Mouse (Mus musculus) heart, embryonic 16.5 days (tissue): ENCODE results near the gene Timm8a2. TPM values are rescaled to one million over a fixed set of nuclear protein-coding genes. Genes with fewer than 3 reads are reported as not detected.

Experiments used
- ATAC-seq: fragments of 200-750 bp; cut with Nextera tagmentation; replicated peaks from 2 replicates; pipeline ENCODE4 v1.8.0; 2017; ENCODE audit warnings: moderate number of reproducible peaks; ENCODE audit not compliant: insufficient read depth, low FRiP score; ENCODE audit errors: extremely low read depth
- H3K27ac ChIP-seq: fragments of 300-500 bp; sonication (generic); 2 replicates; pipeline ENCODE4 v1.5.1; 2014; ENCODE audit warnings: mild to moderate bottlenecking, low read length, control low read depth, moderate library complexity
- H3K27me3 ChIP-seq: fragments of 300-500 bp; sonication (generic); 2 replicates; pipeline ENCODE4 v1.6.1; 2014; ENCODE audit warnings: low read length, mixed read lengths; ENCODE audit not compliant: control insufficient read depth, insufficient read depth
- H3K36me3 ChIP-seq: fragments of 300-500 bp; sonication (generic); 2 replicates; pipeline ENCODE4 v1.6.1; 2014; ENCODE audit not compliant: control insufficient read depth, insufficient read depth
- H3K4me1 ChIP-seq: fragments of 300-500 bp; sonication (generic); 2 replicates; pipeline ENCODE4 v1.6.1; 2014; ENCODE audit warnings: low read length, mixed read lengths; ENCODE audit not compliant: control insufficient read depth, insufficient read depth
- H3K4me2 ChIP-seq: fragments of 300-500 bp; sonication (generic); 2 replicates; pipeline ENCODE4 v1.6.1; 2014; ENCODE audit warnings: low read depth, mild to moderate bottlenecking, control low read depth, low read length
- H3K4me3 ChIP-seq: fragments of 300-500 bp; sonication (generic); 2 replicates; pipeline ENCODE4 v1.5.1; 2014; ENCODE audit warnings: mild to moderate bottlenecking, control low read depth, low read length
- H3K9ac ChIP-seq: fragments of 300-500 bp; sonication (generic); 2 replicates; pipeline ENCODE4 v1.6.1; 2014; ENCODE audit warnings: low read length, control low read depth
- H3K9me3 ChIP-seq: fragments of 300-500 bp; sonication (generic); replicated peaks from 2 replicates; pipeline ENCODE4 v1.6.1; 2016; ENCODE audit warnings: low read length; ENCODE audit not compliant: control insufficient read depth
- WGBS: fragments of 180-500 bp; shearing (Covaris S2); extraction: QIAGEN DNeasy Blood & Tissue Kit; methylation state at CpG from one replicate; pipeline ENCODE4 v1.1.7; 2014; 5-methylcytosine and 5-hydroxymethylcytosine counted together
- polyA plus RNA-seq: library from polyadenylated mRNA; unstranded; fragments of >200 nt; fragmentation: Nextera tagmentation; extraction: Ambion mirVana; gene quantifications from 2 replicates; pipeline ENCODE4 v1.2.1, GENCODE M21; 2015

Gene Timm8a2
- not detected in 2 replicates for polyA plus RNA-seq

DNA sequence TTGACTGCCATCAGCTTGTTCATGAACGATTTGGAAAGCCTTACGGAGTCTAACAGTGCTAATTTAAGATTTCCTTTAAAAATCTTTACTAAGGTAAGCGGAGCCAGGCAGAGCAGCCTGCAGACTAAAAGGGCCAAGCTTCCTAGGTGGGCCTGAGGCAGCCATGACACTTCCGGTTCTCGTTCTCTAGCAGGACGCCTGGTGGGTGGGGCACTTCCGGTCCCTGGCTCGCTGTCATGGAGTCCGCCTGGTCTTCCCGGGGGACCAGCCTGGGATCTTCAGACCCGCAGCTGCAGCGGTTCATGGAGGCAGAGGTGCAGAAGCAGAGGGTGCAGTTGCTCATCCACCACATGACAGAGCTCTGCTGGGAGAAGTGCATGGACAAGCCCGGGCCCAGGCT is at the start of gene Timm8a2:
TSS of gene Timm8a2 (plus strand) at position 224 of the 400 bp plus-strand sequence.
- no peak within 1 kb of the TSS for H3K9ac ChIP-seq
- no peaks in the 10 kb centered on the region for H3K4me1 ChIP-seq
- H3K27ac ChIP-seq = no peak within 1 kb of the TSS
- no peak for ATAC-seq
- 91% methylated on average over 13 of the region's 13 CpGs for WGBS
- H3K4me3 ChIP-seq = no peak within 1 kb of the TSS
- H3K27me3 ChIP-seq = no peaks in the 10 kb centered on the region
- peaks cover 4% of the 10 kb centered on the region for H3K9me3 ChIP-seq
- H3K36me3 ChIP-seq = no peaks in the 10 kb centered on the region
- no peak within 1 kb of the TSS for H3K4me2 ChIP-seq

DNA sequence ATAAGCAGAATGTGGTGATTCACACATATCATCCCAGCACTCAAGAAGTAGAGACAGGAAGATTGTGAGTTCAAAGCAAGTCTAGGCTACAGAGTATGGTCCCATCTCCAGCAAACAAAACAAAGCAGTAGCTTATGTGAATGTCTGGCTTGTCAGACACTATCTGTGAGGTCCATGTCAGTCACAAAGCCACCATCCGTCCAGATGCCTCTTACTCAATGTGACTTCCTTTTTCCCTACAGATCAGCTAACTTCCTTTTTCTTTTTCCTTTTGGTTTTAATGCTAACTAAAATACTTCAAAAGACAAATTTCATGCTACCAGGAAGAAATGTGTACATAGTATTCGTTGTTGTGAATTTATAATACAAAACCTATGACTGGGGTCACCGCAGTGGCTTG is 49.0 kb upstream of the Timm8a2 start:
- H3K9me3 ChIP-seq = no peaks in the 10 kb centered on the region
- WGBS = 73% methylated on average over 3 of the region's 3 CpGs
- H3K9ac ChIP-seq = no peak overlapping the region
- no peaks in the 10 kb centered on the region for H3K27me3 ChIP-seq
- H3K36me3 ChIP-seq = no peaks in the 10 kb centered on the region
- H3K4me1 ChIP-seq = peaks cover 6% of the 10 kb centered on the region
- no peak overlapping the region for H3K4me2 ChIP-seq
- ATAC-seq = no peak
- no peak overlapping the region for H3K4me3 ChIP-seq
- H3K27ac ChIP-seq = peak overlapping the region; percentile 49; the same call in 1 of the 2 replicates

DNA sequence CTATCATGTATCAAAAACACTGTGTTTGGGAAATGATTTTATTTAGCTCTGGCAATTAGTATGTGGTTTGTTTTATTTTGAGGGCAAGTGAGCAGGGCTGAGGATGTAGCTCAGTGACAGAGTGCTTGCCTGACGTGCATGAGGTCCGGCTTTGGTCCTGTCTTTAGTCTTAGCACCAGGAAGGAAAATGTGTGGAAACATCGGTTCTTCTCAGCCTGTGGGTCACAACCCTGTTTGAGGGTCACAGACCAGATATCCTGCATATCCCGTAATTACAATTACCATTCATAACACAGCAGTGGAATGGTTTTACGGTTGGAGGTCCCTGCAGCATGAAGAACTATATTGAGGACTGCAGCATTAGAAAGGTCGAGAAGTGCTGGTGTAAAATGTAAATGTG is 48.4 kb upstream of the Timm8a2 start:
- Histone ChIP-seq H3K9ac (no peak overlapping the region), H3K9me3 (no peaks in the 10 kb centered on the region), H3K27me3 (no peaks in the 10 kb centered on the region), H3K4me2 (no peak overlapping the region), H3K27ac (peak overlapping the region; percentile 49; the same call in 1 of the 2 replicates), H3K4me1 (peaks cover 6% of the 10 kb centered on the region), H3K36me3 (no peaks in the 10 kb centered on the region), H3K4me3 (no peak overlapping the region)
- WGBS = 74% methylated on average over 6 of the region's 6 CpGs
- peak; percentile 49; the same call in 1 of the 2 replicates for ATAC-seq

DNA sequence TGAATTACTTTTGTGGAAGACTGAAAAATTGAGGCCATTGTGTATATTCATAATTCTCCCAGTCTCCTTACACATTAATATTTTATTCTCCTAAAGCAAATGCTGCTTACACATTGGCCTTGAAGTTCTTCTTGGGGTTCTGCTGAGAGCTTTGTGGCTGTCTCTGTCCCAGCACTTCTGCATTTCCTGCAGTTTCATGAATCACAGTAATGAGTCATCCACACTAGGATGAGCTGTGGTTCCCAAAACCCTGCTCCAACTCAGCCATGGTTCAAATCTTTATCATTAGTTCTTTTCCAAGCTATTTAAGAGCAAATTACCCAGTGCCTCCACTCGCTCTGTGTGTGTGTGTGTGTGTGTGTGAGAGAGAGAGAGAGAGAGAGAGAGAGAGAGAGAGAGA is 47.2 kb upstream of the Timm8a2 start:
- H3K9me3 ChIP-seq = no peaks in the 10 kb centered on the region
- 60% methylated on average over 1 of the region's 1 CpGs for WGBS
- no peak overlapping the region for H3K9ac ChIP-seq
- no peaks in the 10 kb centered on the region for H3K27me3 ChIP-seq
- no peak for ATAC-seq
- peak overlapping the region; percentile 12; the same call in 1 of the 2 replicates for H3K27ac ChIP-seq
- H3K4me3 ChIP-seq = no peak overlapping the region
- no peak overlapping the region for H3K4me2 ChIP-seq
- peaks cover 6% of the 10 kb centered on the region for H3K4me1 ChIP-seq
- no peaks in the 10 kb centered on the region for H3K36me3 ChIP-seq

DNA sequence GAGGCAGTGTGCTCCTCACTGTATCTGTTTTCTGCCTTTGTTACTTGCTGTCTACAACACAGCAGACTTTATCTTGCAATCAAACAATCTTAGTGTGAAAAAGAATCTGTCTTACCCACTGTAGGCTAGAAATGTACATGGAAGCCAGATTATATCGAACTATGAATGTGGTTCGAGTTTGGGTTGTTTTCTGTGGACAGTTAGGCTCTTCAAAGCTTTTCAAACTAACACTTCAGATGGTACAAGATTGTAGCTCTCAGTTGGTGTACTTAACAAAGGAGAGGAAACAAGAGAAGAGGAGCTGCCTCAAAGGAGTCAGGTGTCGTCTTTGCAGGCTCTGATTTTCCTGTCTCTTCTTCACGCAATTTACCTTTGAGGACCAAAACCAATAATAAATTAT is 46.8 kb upstream of the Timm8a2 start:
- no peak overlapping the region for H3K4me3 ChIP-seq
- no peak overlapping the region for H3K4me2 ChIP-seq
- no peak for ATAC-seq
- H3K36me3 ChIP-seq = no peaks in the 10 kb centered on the region
- no peaks in the 10 kb centered on the region for H3K9me3 ChIP-seq
- H3K9ac ChIP-seq = no peak overlapping the region
- H3K27me3 ChIP-seq = no peaks in the 10 kb centered on the region
- H3K27ac ChIP-seq = peak overlapping the region; percentile 12; the same call in 1 of the 2 replicates
- H3K4me1 ChIP-seq = peaks cover 5% of the 10 kb centered on the region
- WGBS = 79% methylated on average over 4 of the region's 4 CpGs

DNA sequence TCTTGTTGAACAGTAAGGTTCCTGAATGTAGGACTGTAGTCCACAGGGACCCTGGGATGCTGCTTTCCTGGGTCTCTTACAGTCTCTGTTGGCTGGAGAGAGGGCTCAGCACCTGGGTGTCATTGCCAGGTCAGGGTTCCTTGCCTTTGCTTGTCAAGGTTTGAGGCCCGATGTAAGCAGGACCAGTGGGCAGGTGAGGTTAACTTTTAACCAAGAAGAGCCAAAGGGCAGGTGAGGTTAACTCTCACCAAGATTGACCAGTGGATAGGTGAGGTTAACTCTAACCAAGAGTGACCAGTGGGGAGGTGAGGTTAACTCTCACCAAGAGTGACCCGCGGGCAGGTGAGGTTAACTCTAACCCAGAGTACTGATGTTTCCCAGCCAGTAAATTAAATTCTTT is 45.1 kb upstream of the Timm8a2 start:
- H3K4me3 ChIP-seq = no peak overlapping the region

DNA sequence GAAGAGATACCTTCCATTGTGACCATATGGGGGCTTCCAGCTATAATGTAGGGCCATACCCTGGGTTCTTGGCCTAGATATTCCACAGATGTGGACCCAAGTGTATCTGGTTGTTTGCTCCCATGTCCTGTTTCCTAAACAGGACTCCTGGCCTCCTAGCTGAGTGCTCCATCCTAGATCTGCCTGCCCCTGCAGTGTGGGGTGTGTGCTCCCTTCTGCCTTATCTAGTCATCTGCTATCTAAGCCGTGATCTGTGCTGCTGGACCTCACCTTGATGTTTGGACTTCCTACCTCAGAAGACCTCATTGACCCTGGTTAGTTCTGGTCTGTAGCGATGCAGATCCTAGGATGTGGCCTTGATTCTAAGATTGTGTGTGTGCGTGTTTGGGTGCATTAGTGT is 44.6 kb upstream of the Timm8a2 start:
- no peak overlapping the region for H3K4me3 ChIP-seq
- H3K9ac ChIP-seq = no peak overlapping the region
- peaks cover 8% of the 10 kb centered on the region; the same call in 1 of the 2 replicates for H3K36me3 ChIP-seq
- H3K4me2 ChIP-seq = no peak overlapping the region
- H3K27me3 ChIP-seq = no peaks in the 10 kb centered on the region
- no peaks in the 10 kb centered on the region for H3K9me3 ChIP-seq
- no peaks in the 10 kb centered on the region for H3K4me1 ChIP-seq
- H3K27ac ChIP-seq = no peak overlapping the region
- ATAC-seq = no peak
- WGBS = 92% methylated on average over 3 of the region's 3 CpGs

More for the DNA sequence above, 45.1 kb upstream of the Timm8a2 start:
- 88% methylated on average over 3 of the region's 3 CpGs for whole genome bisulfite sequencing
- Histone ChIP-seq H3K27ac (no peak overlapping the region), H3K4me2 (no peak overlapping the region), H3K9me3 (no peaks in the 10 kb centered on the region), H3K9ac (no peak overlapping the region), H3K4me1 (no peaks in the 10 kb centered on the region; the same call in 1 of the 2 replicates), H3K27me3 (no peaks in the 10 kb centered on the region), H3K36me3 (0 out of 2 replicates have a peak, but pooled peaks cover 3% of the 10 kb centered on the region)
- ATAC-seq = no peak

DNA sequence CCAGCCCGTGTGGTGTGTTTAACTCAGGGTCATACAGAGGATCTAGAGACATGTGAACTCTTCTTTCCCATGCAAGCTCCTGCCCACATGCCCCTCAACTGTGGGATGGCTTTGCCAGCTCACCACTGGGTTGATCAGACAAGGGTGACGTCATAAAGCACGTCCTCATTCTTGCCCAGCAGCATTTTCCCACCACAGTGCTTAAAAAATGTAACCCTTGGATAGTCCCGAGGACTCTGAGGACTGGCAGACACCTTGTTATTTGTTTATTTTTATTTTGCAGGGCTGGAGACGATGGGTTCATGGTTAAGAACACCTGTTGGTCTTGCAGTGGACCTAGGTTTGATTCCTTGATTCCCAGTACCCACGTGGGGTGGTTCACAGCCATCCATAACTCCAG is 43.6 kb upstream of the Timm8a2 start:
- no peaks in the 10 kb centered on the region for H3K4me1 ChIP-seq
- H3K4me2 ChIP-seq = no peak overlapping the region
- H3K27ac ChIP-seq = no peak overlapping the region
- H3K9ac ChIP-seq = no peak overlapping the region
- H3K4me3 ChIP-seq = no peak overlapping the region
- 84% methylated on average over 6 of the region's 6 CpGs for WGBS
- no peaks in the 10 kb centered on the region for H3K9me3 ChIP-seq
- H3K27me3 ChIP-seq = no peaks in the 10 kb centered on the region
- no peak for ATAC-seq
- H3K36me3 ChIP-seq = peaks cover 11% of the 10 kb centered on the region; the same call in 1 of the 2 replicates

DNA sequence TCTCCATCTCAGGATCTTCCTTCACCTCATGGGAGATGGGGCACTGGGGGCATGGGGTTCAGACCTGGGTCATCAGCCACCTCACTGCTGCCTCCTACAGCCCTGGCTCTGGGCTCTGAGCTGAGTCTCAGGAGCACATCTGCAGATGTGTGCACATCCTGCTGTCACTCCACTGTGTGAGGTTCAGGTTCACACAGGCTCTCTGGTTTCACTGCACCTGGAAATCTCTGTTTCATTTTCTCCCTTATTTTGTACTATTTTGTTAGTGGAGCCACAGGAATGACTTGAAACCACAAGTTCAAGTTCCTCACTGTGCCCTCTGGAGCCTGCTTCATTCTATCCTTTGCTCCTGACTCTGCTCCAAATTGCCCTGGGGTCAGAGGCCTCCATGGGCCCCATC is 42.6 kb upstream of the Timm8a2 start:
- H3K4me1 ChIP-seq = no peaks in the 10 kb centered on the region
- no peak overlapping the region for H3K4me2 ChIP-seq
- peaks cover 11% of the 10 kb centered on the region; the same call in 1 of the 2 replicates for H3K36me3 ChIP-seq
- H3K4me3 ChIP-seq = no peak overlapping the region
- H3K9ac ChIP-seq = no peak overlapping the region
- H3K27me3 ChIP-seq = no peaks in the 10 kb centered on the region
- ATAC-seq = peak; percentile 35; the same call in 1 of the 2 replicates
- no peaks in the 10 kb centered on the region for H3K9me3 ChIP-seq
- peak overlapping the region; percentile 56 for H3K27ac ChIP-seq
